ENCODE assay signal across 11 mouse cellular contexts in the genomic region with DNA sequence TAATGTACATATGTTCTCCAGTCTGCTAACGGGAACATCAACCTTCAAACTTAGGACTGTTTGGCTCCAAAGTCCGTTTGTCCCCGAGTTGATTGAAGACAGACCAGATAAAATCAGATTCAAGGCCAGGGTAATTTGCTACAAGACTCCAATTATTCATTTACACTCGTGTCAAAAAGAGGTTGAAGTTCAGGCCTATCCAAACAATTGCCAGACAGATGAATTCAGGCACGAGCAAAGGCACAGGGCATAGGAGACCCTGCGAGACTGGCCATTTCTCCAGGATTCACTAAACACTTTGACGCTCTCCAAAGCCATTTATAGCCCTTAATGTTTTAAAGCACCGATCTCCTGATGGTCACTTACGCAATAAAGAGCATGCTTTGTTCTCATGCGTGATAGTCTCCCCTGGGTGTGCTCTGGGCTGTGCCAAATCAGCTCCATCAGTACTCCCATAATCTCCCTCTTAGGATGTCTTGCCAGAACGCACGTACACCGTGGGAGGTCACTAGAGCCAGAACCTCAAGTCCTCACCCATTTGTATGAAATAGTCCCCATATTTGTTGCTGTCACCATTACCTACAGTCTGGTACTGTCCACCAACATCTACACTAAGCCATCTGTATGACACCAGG.
DNase-seq lines count a peak whose midpoint lies in the region; ATAC-seq lines count a peak whose summit lies in the region.
"Had no signal": no experiment of that assay in that cellular context is flagged by ENCODE, and none has a peak within 500 bp of the region (broad histone marks: within the 10 kb centered on the region; RNA-seq: fewer than 3 reads in every experiment).

No protein-coding gene starts in this region.

- no peaks in the 10 kb centered on the region for H3K27me3 ChIP-seq in heart, embryonic 11.5 days (ENCODE audit: control insufficient read depth, insufficient read depth, low read length)
- H3K27me3 ChIP-seq in embryonic facial prominence, embryonic 14.5 days (replicated peaks; ENCODE audit: control insufficient read depth, insufficient read depth, low read length), result no peaks in the 10 kb centered on the region
- H3K27me3 ChIP-seq in intestine, embryonic 16.5 days (replicated peaks; ENCODE audit: control insufficient read depth, insufficient read depth, low read length), result no peaks in the 10 kb centered on the region
- H3K27me3 ChIP-seq in limb, embryonic 15.5 days, result no peaks in the 10 kb centered on the region
- H3K27me3 ChIP-seq: CH12.LX; neural tube, embryonic 12.5 days had no signal

- H3K9me3 ChIP-seq in heart, embryonic 11.5 days (replicated peaks; ENCODE audit: control insufficient read depth, low read length), result no peaks in the 10 kb centered on the region
- 0 out of 2 replicates have a peak, but pooled peaks cover 7% of the 10 kb centered on the region for H3K9me3 ChIP-seq in embryonic facial prominence, embryonic 14.5 days (ENCODE audit: control insufficient read depth, low read length)
- H3K9me3 ChIP-seq in intestine, embryonic 16.5 days (ENCODE audit: control insufficient read depth, low read length), result 0 out of 2 replicates have a peak, but pooled peaks cover 3% of the 10 kb centered on the region
- H3K9me3 ChIP-seq in limb, embryonic 15.5 days, result no peaks in the 10 kb centered on the region

- H3K27ac ChIP-seq in heart, embryonic 11.5 days (ENCODE audit: low read depth, low read length), result peak overlapping the region; percentile 83
- H3K27ac ChIP-seq in embryonic facial prominence, embryonic 14.5 days (replicated peaks; ENCODE audit: low read depth, low read length), result peak overlapping the region; percentile 70
- H3K27ac ChIP-seq in intestine, embryonic 16.5 days (ENCODE audit: low read length), result peak overlapping the region; percentile 83
- H3K27ac ChIP-seq in limb, embryonic 15.5 days, result peak overlapping the region; percentile 82
- H3K27ac ChIP-seq: neural tube, embryonic 12.5 days had no signal

- no peak overlapping the region for H3K9ac ChIP-seq in heart, embryonic 11.5 days (ENCODE audit: low read depth, low read length)
- H3K9ac ChIP-seq in embryonic facial prominence, embryonic 14.5 days (ENCODE audit: low read depth, low read length), result no peak overlapping the region
- H3K9ac ChIP-seq in intestine, embryonic 16.5 days (ENCODE audit: low read depth, low read length), result no peak overlapping the region
- no peak overlapping the region for H3K9ac ChIP-seq in limb, embryonic 15.5 days
- H3K9ac ChIP-seq: neural tube, embryonic 12.5 days had no signal

- no peak for ATAC-seq in heart, embryonic 11.5 days (replicated peaks; ENCODE audit: insufficient number of reproducible peaks, low FRiP score, low TSS enrichment)
- ATAC-seq in embryonic facial prominence, embryonic 14.5 days (ENCODE audit: low read depth), result no peak
- ATAC-seq in intestine, embryonic 16.5 days, result peak; percentile 90
- ATAC-seq in limb, embryonic 15.5 days (ENCODE audit: insufficient number of reproducible peaks, low FRiP score, low TSS enrichment, low read depth), result no peak
- no peak for ATAC-seq in erythroblast, adult 5-6 weeks (replicated peaks; ENCODE audit: low FRiP score, poor library complexity, severe bottlenecking)
- no peak for ATAC-seq in cerebellum, adult (ENCODE audit: insufficient number of reproducible peaks, low FRiP score, low TSS enrichment)

- DNase-seq in heart, postnatal 25 days (ENCODE audit: low spot score), result no peak
- no peak for DNase-seq in embryonic facial prominence, embryonic 14.5 days (ENCODE audit: low spot score)
- no peak for DNase-seq in gastrocnemius, adult 8-10 months (ENCODE audit: low spot score in 2 of 2)

- H3K36me3 ChIP-seq in heart, embryonic 11.5 days (ENCODE audit: control insufficient read depth, insufficient read depth, low read length), result no peaks in the 10 kb centered on the region
- H3K36me3 ChIP-seq in embryonic facial prominence, embryonic 14.5 days (ENCODE audit: control insufficient read depth, insufficient read depth, low read length), result no peaks in the 10 kb centered on the region
- no peaks in the 10 kb centered on the region for H3K36me3 ChIP-seq in intestine, embryonic 16.5 days (ENCODE audit: control insufficient read depth, insufficient read depth, low read length)
- H3K36me3 ChIP-seq in limb, embryonic 15.5 days, result no peaks in the 10 kb centered on the region
- H3K36me3 ChIP-seq: neural tube, embryonic 12.5 days had no signal

- no peak overlapping the region for H3K4me2 ChIP-seq in heart, embryonic 11.5 days
- H3K4me2 ChIP-seq in embryonic facial prominence, embryonic 14.5 days (ENCODE audit: low read depth, low read length), result no peak overlapping the region
- no peak overlapping the region; the same call in 1 of the 2 replicates for H3K4me2 ChIP-seq in intestine, embryonic 16.5 days (ENCODE audit: low read depth, low read length)
- no peak overlapping the region for H3K4me2 ChIP-seq in limb, embryonic 15.5 days
- H3K4me2 ChIP-seq: midbrain, embryonic 11.5 days; neural tube, embryonic 12.5 days had no signal

- H3K4me1 ChIP-seq in heart, embryonic 11.5 days (ENCODE audit: control insufficient read depth, insufficient read depth, low read length), result peaks cover 16% of the 10 kb centered on the region; the same call in 1 of the 2 replicates
- H3K4me1 ChIP-seq in embryonic facial prominence, embryonic 14.5 days (ENCODE audit: control insufficient read depth, insufficient read depth, low read length), result peaks cover 22% of the 10 kb centered on the region
- H3K4me1 ChIP-seq in intestine, embryonic 16.5 days (ENCODE audit: control insufficient read depth, insufficient read depth, low read length), result peaks cover 17% of the 10 kb centered on the region
- H3K4me1 ChIP-seq in limb, embryonic 15.5 days, result peaks cover 27% of the 10 kb centered on the region
- H3K4me1 ChIP-seq: neural tube, embryonic 12.5 days had no signal

- no peak overlapping the region for H3K4me3 ChIP-seq in heart, embryonic 11.5 days (ENCODE audit: low read depth, low read length)
- H3K4me3 ChIP-seq in embryonic facial prominence, embryonic 14.5 days (ENCODE audit: low read depth, low read length), result no peak overlapping the region
- H3K4me3 ChIP-seq in intestine, embryonic 16.5 days (ENCODE audit: low read length), result no peak overlapping the region
- no peak overlapping the region for H3K4me3 ChIP-seq in limb, embryonic 15.5 days
- H3K4me3 ChIP-seq: neural tube, embryonic 12.5 days had no signal

- 54% methylated on average over 13 of the region's 13 CpGs for WGBS in heart, embryonic 11.5 days (ENCODE audit: insufficient replicate concordance)
- WGBS in embryonic facial prominence, embryonic 14.5 days, result 53% methylated on average over 13 of the region's 13 CpGs
- WGBS in intestine, embryonic 16.5 days, result 26% methylated on average over 13 of the region's 13 CpGs
- 47% methylated on average over 13 of the region's 13 CpGs for WGBS in limb, embryonic 15.5 days

- intact Hi-C loops in heart, postnatal 25 days (cut with DNase I), result no loop called here
